Mouse (Mus musculus): Measurements from ENCODE around the gene Lrig1.

DNA sequence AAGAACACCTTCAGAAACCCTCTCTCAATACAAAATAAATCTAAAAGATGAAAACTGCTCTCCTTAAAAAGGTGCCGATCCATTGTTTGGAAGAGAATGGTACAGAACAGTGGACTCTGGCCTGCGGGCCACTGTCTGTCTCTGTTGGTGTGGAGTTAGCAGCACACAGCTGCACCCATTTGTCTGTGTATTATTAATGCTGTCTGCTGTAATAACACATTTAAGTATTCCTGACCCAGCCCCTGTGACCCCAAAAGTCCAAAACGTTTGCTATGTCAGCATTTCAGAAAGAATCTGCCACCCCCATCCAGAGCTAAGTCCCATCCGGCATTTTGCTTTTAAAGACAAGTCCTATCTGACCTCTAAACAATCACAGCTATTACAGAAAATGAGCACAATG is 84.0 kb downstream of the Lrig1 start:
- TF ChIP-seq CTCF (IDR thresholded peaks at IDR 0.05; ENCODE audit: insufficient read depth, low read length) (no peak), POLR2A (IDR thresholded peaks at IDR 0.05; ENCODE audit: borderline replicate concordance, extremely low read depth, low read depth, low read length) (no peak)
